Mouse (Mus musculus): ENCODE results near the gene Pglyrp1. TPM values are rescaled to one million over a fixed set of nuclear protein-coding genes. Genes with fewer than 3 reads are reported as not detected.
A peak's percentile ranks its signal among the peaks of the same experiment; 100 is the strongest.
"Not testable (repeated sequence)": the region's sequence is repeated elsewhere in the genome, so short reads cannot be mapped to it uniquely, and the experiment has no call there.

Gene Pglyrp1
- 1.4 and 2.1 TPM in 2 replicates for polyA plus RNA-seq (2014; fragmentation: Nextera tagmentation; extraction: Ambion mirVana)

DNA sequence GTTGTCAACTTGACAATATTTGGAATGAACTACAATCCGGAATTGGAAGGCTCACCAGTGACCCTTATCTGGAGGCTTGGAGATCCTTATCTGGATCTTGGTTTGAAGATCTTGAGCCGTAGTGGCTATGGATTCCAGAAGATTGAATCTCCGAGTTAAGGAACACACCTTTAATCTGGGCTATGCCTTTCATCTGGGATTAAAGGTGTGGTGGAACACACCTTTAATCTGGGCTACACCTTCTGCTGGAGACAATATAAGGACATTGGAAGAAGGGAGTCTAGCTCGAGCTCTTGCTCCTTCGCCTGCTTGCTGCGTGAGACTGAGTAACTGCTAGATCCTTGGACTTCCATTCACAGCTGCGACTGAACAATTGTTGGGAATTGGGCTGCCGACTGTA, at the start of gene Pglyrp1:
Gene Pglyrp1 (plus strand): TSS at position 301 of the 400 bp plus-strand sequence.
- H3K27me3 ChIP-seq (ENCODE audit: control insufficient read depth, insufficient read depth, low read length); H3K9me3 ChIP-seq (ENCODE audit: control insufficient read depth, low read length); ATAC-seq (ENCODE audit: insufficient read depth, low FRiP score, low TSS enrichment); H3K4me2 ChIP-seq (ENCODE audit: low read depth); H3K27ac ChIP-seq (ENCODE audit: low read depth, low read length); DNase-seq (ENCODE audit: low spot score); H3K4me1 ChIP-seq (ENCODE audit: control insufficient read depth, insufficient read depth, low read length); H3K9ac ChIP-seq (ENCODE audit: low read length); H3K4me3 ChIP-seq (ENCODE audit: low read depth, low read length); H3K36me3 ChIP-seq (ENCODE audit: control insufficient read depth, insufficient read depth, low read length): not testable (repeated sequence)
- no CpG with 5 or more reads among the region's 8 CpGs for WGBS

GRCm38 (mm10) chr7:18821507-18821906, 49.6 kb upstream of the Pglyrp1 start, which contains the start of gene Psg17:
Gene Psg17 (minus strand): TSS chr7:18821607.
- Histone ChIP-seq H3K9ac (ENCODE audit: low read length) (no peak within 1 kb of the TSS), H3K27me3 (ENCODE audit: control insufficient read depth, insufficient read depth, low read length) (no peaks in the 10 kb centered on the region), H3K27ac (ENCODE audit: low read depth, low read length) (no peak within 1 kb of the TSS), H3K4me1 (ENCODE audit: control insufficient read depth, insufficient read depth, low read length) (no peaks in the 10 kb centered on the region), H3K4me3 (ENCODE audit: low read depth, low read length) (no peak within 1 kb of the TSS), H3K4me2 (ENCODE audit: low read depth) (no peak within 1 kb of the TSS), H3K9me3 (ENCODE audit: control insufficient read depth, low read length) (no peaks in the 10 kb centered on the region), H3K36me3 (ENCODE audit: control insufficient read depth, insufficient read depth, low read length) (no peaks in the 10 kb centered on the region)
- ATAC-seq (ENCODE audit: insufficient read depth, low FRiP score, low TSS enrichment) (no peak), DNase-seq (ENCODE audit: low spot score) (no peak)
- 80% methylated on average over 3 of the region's 3 CpGs for WGBS

DNA sequence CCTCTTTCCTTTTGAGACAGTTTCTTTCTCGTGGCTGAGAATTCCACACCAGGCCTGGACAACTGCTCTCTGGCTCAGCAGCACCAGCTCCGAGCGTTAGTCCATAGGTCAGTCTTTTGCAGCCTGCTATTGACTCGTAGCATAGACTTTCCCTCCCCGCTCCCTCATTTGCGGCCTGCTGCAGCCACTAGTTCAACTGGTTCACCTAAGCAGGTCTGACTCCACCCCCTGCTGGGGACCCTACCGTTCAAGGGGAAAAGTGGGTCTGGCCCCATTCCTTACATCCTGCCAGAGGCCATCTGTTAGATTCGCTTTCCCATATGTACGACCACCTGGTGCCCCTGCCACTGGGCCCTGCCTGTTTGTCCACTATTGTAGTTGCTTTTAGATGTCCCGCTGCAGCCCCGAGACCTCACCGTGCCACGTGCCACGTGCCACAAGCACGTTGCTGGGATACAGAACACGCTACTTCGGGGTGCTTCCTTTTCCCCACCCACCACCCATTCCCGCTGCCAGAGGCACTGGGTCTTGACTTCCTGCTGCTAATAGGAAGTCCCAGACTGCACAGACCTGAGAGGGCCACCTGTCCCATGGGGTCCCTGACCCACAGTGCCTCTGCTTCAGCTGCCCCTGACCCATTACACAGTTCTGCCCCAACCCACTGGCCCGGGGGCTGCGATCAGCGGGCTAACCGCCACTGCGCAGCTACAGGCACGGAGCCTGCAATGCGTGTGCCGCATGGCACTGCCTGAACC, 43.2 kb upstream of the Pglyrp1 start:
- no peaks in the 10 kb centered on the region for H3K36me3 ChIP-seq (ENCODE audit: control insufficient read depth, insufficient read depth, low read length)
- no peak overlapping the region for H3K9ac ChIP-seq (ENCODE audit: low read length)
- DNase-seq (ENCODE audit: low spot score) (no peak), ATAC-seq (ENCODE audit: insufficient read depth, low FRiP score, low TSS enrichment) (no peak)
- WGBS: 61% methylated on average over 26 of the region's 26 CpGs
- H3K4me1 ChIP-seq (ENCODE audit: control insufficient read depth, insufficient read depth, low read length): no peaks in the 10 kb centered on the region
- no peaks in the 10 kb centered on the region for H3K9me3 ChIP-seq (ENCODE audit: control insufficient read depth, low read length)
- H3K27me3 ChIP-seq (ENCODE audit: control insufficient read depth, insufficient read depth, low read length): no peaks in the 10 kb centered on the region
- H3K27ac ChIP-seq (ENCODE audit: low read depth, low read length): no peak overlapping the region
- no peak overlapping the region for H3K4me3 ChIP-seq (ENCODE audit: low read depth, low read length)
- no peak overlapping the region for H3K4me2 ChIP-seq (ENCODE audit: low read depth)

- Histone ChIP-seq H3K36me3 (ENCODE audit: control insufficient read depth, insufficient read depth, low read length) (no peaks in the 10 kb centered on the region), H3K4me1 (ENCODE audit: control insufficient read depth, insufficient read depth, low read length) (no peaks in the 10 kb centered on the region), H3K9ac (ENCODE audit: low read length) (no peak overlapping the region), H3K4me2 (ENCODE audit: low read depth) (no peak overlapping the region), H3K27ac (ENCODE audit: low read depth, low read length) (no peak overlapping the region), H3K4me3 (ENCODE audit: low read depth, low read length) (no peak overlapping the region), H3K27me3 (ENCODE audit: control insufficient read depth, insufficient read depth, low read length) (no peaks in the 10 kb centered on the region), H3K9me3 (ENCODE audit: control insufficient read depth, low read length) (no peaks in the 10 kb centered on the region)
- DNase-seq (ENCODE audit: low spot score): no peak
- 69% methylated on average over 9 of the region's 9 CpGs for WGBS
- ATAC-seq (ENCODE audit: insufficient read depth, low FRiP score, low TSS enrichment): no peak
These were observed 42.5 kb upstream of the Pglyrp1 start for GRCm38 (mm10) chr7:18828592-18828991.

DNA sequence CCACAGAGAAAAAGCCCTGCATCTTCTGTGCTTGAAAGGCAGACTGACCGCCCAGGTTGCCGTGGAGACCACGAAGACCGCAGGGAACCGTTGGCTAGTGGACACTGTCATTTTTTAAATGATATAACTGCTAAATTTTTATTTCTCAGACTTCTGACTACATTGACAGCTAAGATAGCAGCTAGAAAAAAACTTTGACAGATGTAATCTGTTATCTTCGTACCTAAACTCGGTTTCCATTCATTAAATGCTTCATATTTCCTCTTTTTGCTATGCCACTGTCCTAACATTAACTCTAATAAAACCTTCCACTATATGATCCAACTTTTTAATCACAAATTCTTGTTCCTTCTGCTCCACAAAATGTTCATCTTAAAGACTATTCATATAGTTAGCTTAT, 41.6 kb upstream of the Pglyrp1 start:
- Histone ChIP-seq H3K9ac (ENCODE audit: low read length) (no peak overlapping the region), H3K4me3 (ENCODE audit: low read depth, low read length) (no peak overlapping the region), H3K27ac (ENCODE audit: low read depth, low read length) (no peak overlapping the region), H3K9me3 (ENCODE audit: control insufficient read depth, low read length) (no peaks in the 10 kb centered on the region), H3K36me3 (ENCODE audit: control insufficient read depth, insufficient read depth, low read length) (no peaks in the 10 kb centered on the region), H3K27me3 (ENCODE audit: control insufficient read depth, insufficient read depth, low read length) (no peaks in the 10 kb centered on the region), H3K4me1 (ENCODE audit: control insufficient read depth, insufficient read depth, low read length) (no peaks in the 10 kb centered on the region), H3K4me2 (ENCODE audit: low read depth) (no peak overlapping the region)
- WGBS: 85% methylated on average over 7 of the region's 7 CpGs
- ATAC-seq (ENCODE audit: insufficient read depth, low FRiP score, low TSS enrichment) (no peak), DNase-seq (ENCODE audit: low spot score) (no peak)

DNA sequence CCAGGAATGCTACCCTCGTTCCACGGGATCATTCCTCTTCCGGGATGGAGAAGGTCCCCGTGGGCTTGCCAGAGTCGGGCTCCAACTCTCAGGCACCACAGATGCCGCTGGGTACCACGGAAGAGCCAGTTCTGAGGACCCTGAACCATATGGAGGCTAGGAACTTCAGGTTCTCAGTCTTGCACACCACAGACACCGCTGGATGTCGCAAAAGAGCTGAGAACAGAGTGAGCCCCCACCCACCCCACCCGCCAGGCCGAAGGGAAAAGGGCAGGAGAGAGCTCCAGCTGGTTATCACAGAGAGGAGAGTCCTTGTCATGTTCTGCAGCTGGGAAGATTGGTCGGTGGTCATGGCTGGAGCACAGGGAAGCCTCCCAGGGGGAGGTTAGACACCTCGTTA, 38.8 kb upstream of the Pglyrp1 start:
- no peak for ATAC-seq (ENCODE audit: insufficient read depth, low FRiP score, low TSS enrichment)
- no peak overlapping the region for H3K27ac ChIP-seq (ENCODE audit: low read depth, low read length)
- H3K4me2 ChIP-seq (ENCODE audit: low read depth): no peak overlapping the region
- H3K9ac ChIP-seq (ENCODE audit: low read length): no peak overlapping the region
- H3K27me3 ChIP-seq (ENCODE audit: control insufficient read depth, insufficient read depth, low read length): no peaks in the 10 kb centered on the region
- H3K4me3 ChIP-seq (ENCODE audit: low read depth, low read length): no peak overlapping the region
- H3K9me3 ChIP-seq (ENCODE audit: control insufficient read depth, low read length): no peaks in the 10 kb centered on the region
- no peaks in the 10 kb centered on the region for H3K4me1 ChIP-seq (ENCODE audit: control insufficient read depth, insufficient read depth, low read length)
- WGBS: 51% methylated on average over 13 of the region's 13 CpGs
- H3K36me3 ChIP-seq (ENCODE audit: control insufficient read depth, insufficient read depth, low read length): no peaks in the 10 kb centered on the region
- DNase-seq (ENCODE audit: low spot score): no peak

- Histone ChIP-seq H3K9me3 (ENCODE audit: control insufficient read depth, low read length) (no peaks in the 10 kb centered on the region), H3K4me2 (ENCODE audit: low read depth) (peak within 1 kb of the TSS; percentile 55), H3K4me3 (ENCODE audit: low read depth, low read length) (peak within 1 kb of the TSS; percentile 26), H3K4me1 (ENCODE audit: control insufficient read depth, insufficient read depth, low read length) (no peaks in the 10 kb centered on the region), H3K27ac (ENCODE audit: low read depth, low read length) (no peak within 1 kb of the TSS), H3K27me3 (ENCODE audit: control insufficient read depth, insufficient read depth, low read length) (no peaks in the 10 kb centered on the region), H3K9ac (ENCODE audit: low read length) (peak within 1 kb of the TSS; percentile 49), H3K36me3 (ENCODE audit: control insufficient read depth, insufficient read depth, low read length) (no peaks in the 10 kb centered on the region)
- DNase-seq (ENCODE audit: low spot score): no peak
- 27% methylated on average over 3 of the region's 3 CpGs for WGBS
- no peak for ATAC-seq (ENCODE audit: insufficient read depth, low FRiP score, low TSS enrichment)
These were observed 31.3 kb upstream of the Pglyrp1 start, which contains the start of gene Mill2 for GRCm38 (mm10) chr7:18839865-18840264. Gene Mill2 (plus strand): TSS chr7:18839966.

GRCm38 (mm10) chr7:18840386-18841173, 30.6 kb upstream of the Pglyrp1 start:
- peak; percentile 62 for DNase-seq (ENCODE audit: low spot score)
- Histone ChIP-seq H3K4me1 (ENCODE audit: control insufficient read depth, insufficient read depth, low read length) (no peaks in the 10 kb centered on the region), H3K4me2 (ENCODE audit: low read depth) (peak overlapping the region; percentile 55), H3K36me3 (ENCODE audit: control insufficient read depth, insufficient read depth, low read length) (no peaks in the 10 kb centered on the region), H3K27me3 (ENCODE audit: control insufficient read depth, insufficient read depth, low read length) (no peaks in the 10 kb centered on the region), H3K9me3 (ENCODE audit: control insufficient read depth, low read length) (no peaks in the 10 kb centered on the region), H3K9ac (ENCODE audit: low read length) (peak overlapping the region; percentile 49), H3K4me3 (ENCODE audit: low read depth, low read length) (peak overlapping the region; percentile 26), H3K27ac (ENCODE audit: low read depth, low read length) (no peak overlapping the region)
- WGBS: 6% methylated on average over 14 of the region's 17 CpGs
- ATAC-seq (ENCODE audit: insufficient read depth, low FRiP score, low TSS enrichment): no peak; the same call in 1 of the 2 replicates
